Mouse (Mus musculus) midbrain, embryonic 11.5 days (tissue): ENCODE measurements around the gene Gm13304. TPM values are rescaled to one million over a fixed set of nuclear protein-coding genes. Genes with fewer than 3 reads are reported as not detected.
"Not testable (repeated sequence)": the region's sequence is repeated elsewhere in the genome, so short reads cannot be mapped to it uniquely, and the experiment has no call there.

Experiments
- ATAC-seq: fragments of 200-750 bp; cut with Nextera tagmentation; 2 replicates; pipeline ENCODE4 v1.8.0; 2017; ENCODE audit warnings: moderate TSS enrichment, moderate library complexity; ENCODE audit not compliant: low FRiP score
- DNase-seq: peaks from one replicate; pipeline ENCODE4 v3.0.0; 2015; ENCODE audit warnings: low spot score; ENCODE audit errors: missing footprints
- H3K27ac ChIP-seq: fragments of 300-500 bp; sonication (generic); 2 replicates; pipeline ENCODE4 v1.5.1; 2014; ENCODE audit warnings: low read depth, low read length
- H3K27me3 ChIP-seq: fragments of 300-500 bp; sonication (generic); 2 replicates; pipeline ENCODE4 v1.6.1; 2014; ENCODE audit warnings: mild to moderate bottlenecking, low read length, moderate library complexity, mixed read lengths; ENCODE audit not compliant: control insufficient read depth, insufficient read depth
- H3K36me3 ChIP-seq: fragments of 300-500 bp; sonication (generic); 2 replicates; pipeline ENCODE4 v1.6.1; 2014; ENCODE audit warnings: mild to moderate bottlenecking, low read length, moderate library complexity, mixed read lengths; ENCODE audit not compliant: control insufficient read depth, insufficient read depth
- H3K4me1 ChIP-seq: fragments of 300-500 bp; sonication (generic); 2 replicates; pipeline ENCODE4 v1.6.1; 2014; ENCODE audit warnings: low read length; ENCODE audit not compliant: control insufficient read depth, insufficient read depth
- H3K4me2 ChIP-seq: fragments of 300-500 bp; sonication (generic); 2 replicates; pipeline ENCODE4 v1.6.1; 2014; ENCODE audit warnings: mild to moderate bottlenecking, moderate library complexity
- H3K4me3 ChIP-seq: fragments of 300-500 bp; sonication (generic); 2 replicates; pipeline ENCODE4 v1.5.1; 2014; ENCODE audit warnings: low read depth, low read length
- H3K9ac ChIP-seq: fragments of 300-500 bp; sonication (generic); 2 replicates; pipeline ENCODE4 v1.6.1; 2014; ENCODE audit warnings: low read length
- H3K9me3 ChIP-seq: fragments of 300-500 bp; sonication (generic); 2 replicates; pipeline ENCODE4 v1.6.1; 2016; ENCODE audit warnings: low read length; ENCODE audit not compliant: control insufficient read depth
- WGBS: fragments of 180-500 bp; shearing (Covaris S2); extraction: QIAGEN DNeasy Blood & Tissue Kit; methylation state at CpG from one replicate; pipeline ENCODE4 v1.1.7; 2014; 5-methylcytosine and 5-hydroxymethylcytosine counted together
- polyA plus RNA-seq: library from polyadenylated mRNA; unstranded; fragments of >200 nt; fragmentation: Nextera tagmentation; extraction: Ambion mirVana; gene quantifications from 2 replicates; pipeline ENCODE4 v1.2.1, GENCODE M21; 2014

The Gm13304 gene
- not detected in 2 replicates for polyA plus RNA-seq

DNA sequence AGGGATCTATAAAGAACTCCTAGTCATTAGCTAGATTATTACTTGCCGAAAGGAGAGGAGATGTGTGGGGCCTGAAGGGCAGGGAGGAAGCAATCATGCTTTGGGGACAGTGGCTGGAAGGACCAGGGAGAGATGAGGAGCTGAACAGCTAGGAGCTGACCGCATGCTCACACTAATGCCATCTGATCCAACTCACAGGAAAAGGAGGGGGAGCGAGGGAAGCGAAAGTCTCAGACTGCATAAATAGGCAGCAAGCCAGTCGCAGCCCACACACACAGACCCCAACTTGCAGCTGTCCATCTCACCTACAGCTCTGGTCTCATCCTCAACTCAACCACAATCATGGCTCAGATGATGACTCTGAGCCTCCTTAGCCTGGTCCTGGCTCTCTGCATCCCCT lies at the start of gene Gm13304:
Gm13304 (plus strand) TSS at position 301 of the 400 bp plus-strand sequence.
- H3K36me3 ChIP-seq, H3K4me2 ChIP-seq, H3K4me3 ChIP-seq, ATAC-seq, H3K27ac ChIP-seq, H3K9me3 ChIP-seq, H3K9ac ChIP-seq, H3K4me1 ChIP-seq, DNase-seq, H3K27me3 ChIP-seq: not testable (repeated sequence)
- no CpG with 5 or more reads among the region's 5 CpGs for WGBS

DNA sequence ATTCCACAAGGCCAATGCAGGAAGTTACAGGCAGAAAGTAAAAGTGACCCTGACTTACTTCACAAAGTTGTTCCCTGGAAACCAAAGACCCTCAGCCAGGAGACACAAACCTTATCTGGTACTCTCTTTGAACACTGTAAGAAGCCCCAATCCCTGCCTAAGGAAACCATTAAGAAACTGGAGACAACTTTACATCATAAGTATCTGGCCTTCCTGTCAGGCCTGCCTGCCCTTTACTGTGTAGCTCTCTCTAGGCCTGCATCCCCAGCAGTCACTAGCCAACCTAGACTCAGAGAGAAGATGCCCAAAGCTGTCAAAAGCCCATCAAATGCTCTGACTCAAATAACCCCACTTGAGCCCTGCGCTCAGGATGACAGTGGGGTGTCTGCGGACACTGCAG lies 23.7 kb upstream of the Gm13304 start, which contains the start of gene Gm3893:
Gm3893 (plus strand) TSS at position 301 of the 400 bp plus-strand sequence.
- no CpG with 5 or more reads among the region's 2 CpGs for WGBS
- H3K36me3 ChIP-seq, ATAC-seq: not testable (repeated sequence)

DNA sequence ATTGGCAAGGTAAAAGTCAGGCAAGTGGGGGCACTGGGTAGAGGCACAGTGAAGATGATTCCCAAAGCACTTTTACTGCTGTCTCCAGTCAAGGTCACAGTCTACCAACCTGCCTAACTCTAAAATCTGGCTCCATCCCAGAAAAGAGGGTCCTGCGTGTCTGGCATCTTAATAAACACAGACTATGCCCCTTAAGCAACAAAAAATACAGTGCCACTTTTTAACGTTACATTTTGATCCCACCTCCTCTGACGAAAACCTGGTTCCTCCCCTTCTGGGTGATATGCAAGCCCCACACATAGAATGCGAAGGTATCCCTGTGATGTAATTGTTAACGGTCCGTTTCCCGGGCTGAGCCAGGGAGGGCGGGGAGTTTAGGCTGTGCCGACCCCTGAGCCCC lies 38.5 kb downstream of the Gm13304 start, which contains the start of gene Gm13306:
Gm13306 (plus strand) TSS at position 301 of the 400 bp plus-strand sequence.
- not testable (repeated sequence) for H3K27me3 ChIP-seq, H3K36me3 ChIP-seq, H3K27ac ChIP-seq, H3K4me3 ChIP-seq, H3K4me1 ChIP-seq, H3K9ac ChIP-seq, H3K4me2 ChIP-seq, DNase-seq, H3K9me3 ChIP-seq, ATAC-seq
- no CpG with 5 or more reads among the region's 9 CpGs for WGBS

More for the DNA sequence above, 23.7 kb upstream of the Gm13304 start, which contains the start of gene Gm3893:
- H3K4me2 ChIP-seq, H3K9me3 ChIP-seq, H3K27me3 ChIP-seq, H3K4me3 ChIP-seq, H3K9ac ChIP-seq, DNase-seq, H3K27ac ChIP-seq, H3K4me1 ChIP-seq: not testable (repeated sequence)

Other genes with a start within 250 kb of the Gm13304 start
- gene Gm21541, start 211.2 kb upstream of the Gm13304 start, polyA plus RNA-seq, result not detected in 2 replicates
- 2.4 TPM in 2 replicates for gene Gm20878, start 173.2 kb upstream of the Gm13304 start, polyA plus RNA-seq
- gene Fam205a4, start 148.8 kb upstream of the Gm13304 start, polyA plus RNA-seq, result 0.06 and 0.14 TPM in 2 replicates
- 0.15 and 0.19 TPM in 2 replicates for gene Gm21093, start 80.1 kb upstream of the Gm13304 start, polyA plus RNA-seq
- gene Gm3893, start 23.6 kb upstream of the Gm13304 start, polyA plus RNA-seq, result not detected in 2 replicates
- not detected in 2 replicates for gene Gm13306, start 38.6 kb downstream of the Gm13304 start, polyA plus RNA-seq
- not detected in 2 replicates for gene Gm13305, start 53.8 kb downstream of the Gm13304 start, polyA plus RNA-seq
- not detected in 2 replicates for gene Gm10600, start 125.8 kb downstream of the Gm13304 start, polyA plus RNA-seq
- not detected in 2 replicates for gene Ccl21b, start 140.9 kb downstream of the Gm13304 start, polyA plus RNA-seq
- gene Gm21953, start 179.4 kb downstream of the Gm13304 start, polyA plus RNA-seq, result not detected in 2 replicates
- not detected in 2 replicates for gene Fam205a3, start 203.5 kb downstream of the Gm13304 start, polyA plus RNA-seq